Mouse (Mus musculus): ENCODE measurements around the gene Atrnl1.

DNA sequence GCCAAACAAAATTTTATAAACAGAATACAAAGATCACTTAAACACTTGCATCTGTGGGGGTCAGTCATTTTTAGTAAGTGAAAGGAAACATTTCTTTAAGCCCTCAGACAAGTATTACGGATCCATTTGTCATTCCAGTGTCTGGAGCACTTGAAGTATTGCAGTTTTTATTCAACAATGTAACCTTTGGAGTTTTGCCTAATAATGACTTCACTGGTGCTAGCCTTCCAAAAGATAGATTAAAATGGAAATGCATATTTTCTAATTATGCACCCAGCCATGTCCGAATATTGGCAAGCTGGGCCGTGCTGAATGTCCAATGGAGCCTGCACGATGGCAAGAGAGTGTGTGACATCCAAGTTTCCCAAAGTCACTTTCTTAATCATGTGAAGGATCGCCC lies 513.7 kb downstream of the Atrnl1 start:
- TF ChIP-seq CHD2 (IDR thresholded peaks at IDR 0.05; ENCODE audit: low read depth, low read length) (no peak), MAFK (IDR thresholded peaks at IDR 0.05; ENCODE audit: insufficient read depth, low read depth, low read length) (no peak)
